Mouse (Mus musculus) intestine, postnatal 0 days (tissue): ENCODE data around the gene Vkorc1l1. TPM values are rescaled to one million over a fixed set of nuclear protein-coding genes. Genes with fewer than 3 reads are reported as not detected.

ENCODE experiments used
- ATAC-seq: fragments of 200-750 bp; cut with Nextera tagmentation; 2 replicates; pipeline ENCODE4 v1.8.0; 2017; ENCODE audit warnings: mild to moderate bottlenecking, moderate TSS enrichment, moderate library complexity
- H3K27ac ChIP-seq: fragments of 300-500 bp; sonication (generic); 2 replicates; pipeline ENCODE4 v1.5.1; 2014; ENCODE audit warnings: mild to moderate bottlenecking, low read depth, low read length, moderate library complexity
- H3K27me3 ChIP-seq: fragments of 300-500 bp; sonication (generic); replicated peaks from 2 replicates; pipeline ENCODE4 v1.6.1; 2014; ENCODE audit warnings: low read length, mixed read lengths; ENCODE audit not compliant: control insufficient read depth, insufficient read depth
- H3K36me3 ChIP-seq: fragments of 300-500 bp; sonication (generic); 2 replicates; pipeline ENCODE4 v1.6.1; 2014; ENCODE audit warnings: mild to moderate bottlenecking, moderate library complexity; ENCODE audit not compliant: control insufficient read depth, insufficient read depth
- H3K4me1 ChIP-seq: fragments of 300-500 bp; sonication (generic); replicated peaks from 2 replicates; pipeline ENCODE4 v1.6.1; 2014; ENCODE audit warnings: antibody characterized with exemption, low read length, mixed read lengths; ENCODE audit not compliant: control insufficient read depth, insufficient read depth
- H3K4me2 ChIP-seq: fragments of 300-500 bp; sonication (generic); replicated peaks from 2 replicates; pipeline ENCODE4 v1.6.1; 2014; ENCODE audit warnings: low read depth, mild to moderate bottlenecking, moderate library complexity
- H3K4me3 ChIP-seq: fragments of 300-500 bp; sonication (generic); 2 replicates; pipeline ENCODE4 v1.5.1; 2014; ENCODE audit warnings: low read depth, low read length
- H3K9ac ChIP-seq: fragments of 300-500 bp; sonication (generic); 2 replicates; pipeline ENCODE4 v1.6.1; 2014; ENCODE audit warnings: mild to moderate bottlenecking, low read depth, low read length
- H3K9me3 ChIP-seq: fragments of 300-500 bp; sonication (generic); 2 replicates; pipeline ENCODE4 v1.6.1; 2016; ENCODE audit warnings: mixed run types; ENCODE audit not compliant: control insufficient read depth
- CTCF ChIP-seq: sonication (generic); IDR thresholded peaks from 2 replicates; pipeline ENCODE4 v1.5.1; 2016; ENCODE audit warnings: low read depth, mild to moderate bottlenecking, control low read depth, antibody characterized with exemption, moderate library complexity
- WGBS: fragments of 180-500 bp; shearing (Covaris S2); extraction: QIAGEN DNeasy Blood & Tissue Kit; methylation state at CpG from one replicate; pipeline ENCODE4 v1.1.7; 2014; 5-methylcytosine and 5-hydroxymethylcytosine counted together
- polyA plus RNA-seq: library from polyadenylated mRNA; unstranded; fragments of >200 nt; fragmentation: Nextera tagmentation; extraction: Ambion mirVana; gene quantifications from 2 replicates; pipeline ENCODE4 v1.2.1, GENCODE M21; 2015

The Vkorc1l1 gene
- polyA plus RNA-seq, 1 experiment from 2014 or later: 92.1 TPM

DNA sequence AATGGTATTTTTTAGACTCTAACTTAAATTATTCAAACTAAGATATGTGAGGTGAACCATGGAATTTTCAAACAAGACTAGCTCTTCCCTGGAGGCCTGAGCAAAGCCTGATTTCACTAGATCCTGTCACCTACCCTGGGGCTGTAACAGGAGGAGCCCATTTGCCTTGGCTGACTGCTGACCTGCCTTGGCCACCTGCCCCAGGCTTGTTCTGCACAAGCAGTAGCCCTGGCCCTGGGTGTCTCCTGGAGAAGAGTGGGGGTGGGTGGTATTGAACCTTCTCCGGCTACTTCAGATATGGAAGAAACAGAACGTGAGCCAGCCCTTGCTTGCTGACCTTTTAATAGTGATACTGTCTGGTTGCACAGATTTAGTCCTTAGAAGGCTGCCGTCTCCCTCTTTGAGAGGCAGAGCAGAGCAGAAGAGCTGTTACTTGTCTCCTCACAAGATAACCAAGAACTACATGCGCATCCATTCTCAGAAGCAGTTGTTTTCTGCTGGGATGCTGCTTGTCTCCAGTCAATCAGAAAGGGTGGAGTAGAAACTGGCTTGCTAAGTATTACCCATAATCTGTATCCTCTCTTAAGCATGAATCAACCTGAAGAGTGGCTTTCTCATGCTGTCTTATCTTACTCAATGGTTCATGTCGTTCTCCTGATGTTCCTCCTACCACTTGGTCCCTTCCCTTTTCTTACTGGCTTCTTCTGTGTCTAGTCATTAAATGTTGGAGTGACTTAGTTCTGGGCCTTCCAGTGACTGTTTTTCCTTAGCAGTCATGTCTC, 12.9 kb downstream of the Vkorc1l1 start:
- H3K9ac ChIP-seq: no peak overlapping the region
- 78% methylated on average over 5 of the region's 5 CpGs for WGBS
- no peaks in the 10 kb centered on the region for H3K27me3 ChIP-seq
- no peaks in the 10 kb centered on the region for H3K9me3 ChIP-seq
- no peak overlapping the region for H3K27ac ChIP-seq
- no peaks in the 10 kb centered on the region for H3K4me1 ChIP-seq
- no peak for TF ChIP-seq CTCF
- no peak overlapping the region for H3K4me2 ChIP-seq
- no peaks in the 10 kb centered on the region; the same call in 1 of the 2 replicates for H3K36me3 ChIP-seq
- ATAC-seq: no peak
- no peak overlapping the region for H3K4me3 ChIP-seq

DNA sequence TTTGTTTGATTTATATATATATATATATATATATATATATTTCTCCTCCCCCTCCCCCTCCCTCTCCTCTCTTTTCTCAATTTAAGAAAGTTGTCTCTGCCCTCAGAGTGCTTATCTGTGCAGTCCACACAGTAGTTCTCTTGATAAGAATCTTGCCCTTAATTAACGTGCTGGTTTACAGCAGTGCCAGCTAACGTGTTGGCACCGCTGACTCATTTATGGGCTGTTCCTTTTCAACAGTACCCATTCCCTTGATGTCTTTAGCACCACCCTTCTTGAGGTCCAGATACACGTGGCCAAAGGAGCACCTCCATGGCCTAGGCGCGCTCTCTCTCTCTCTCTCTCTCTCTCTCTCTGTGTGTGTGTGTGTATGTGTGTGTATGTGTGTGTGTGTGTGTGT, 14.0 kb downstream of the Vkorc1l1 start:
- Histone ChIP-seq H3K4me1 (no peaks in the 10 kb centered on the region), H3K36me3 (no peaks in the 10 kb centered on the region), H3K9me3 (no peaks in the 10 kb centered on the region), H3K4me3 (no peak overlapping the region), H3K27me3 (no peaks in the 10 kb centered on the region), H3K4me2 (no peak overlapping the region), H3K9ac (no peak overlapping the region), H3K27ac (no peak overlapping the region)
- 49% methylated on average over 6 of the region's 6 CpGs for WGBS
- no peak for TF ChIP-seq CTCF
- ATAC-seq: peak; percentile 60; the same call in 1 of the 2 replicates

DNA sequence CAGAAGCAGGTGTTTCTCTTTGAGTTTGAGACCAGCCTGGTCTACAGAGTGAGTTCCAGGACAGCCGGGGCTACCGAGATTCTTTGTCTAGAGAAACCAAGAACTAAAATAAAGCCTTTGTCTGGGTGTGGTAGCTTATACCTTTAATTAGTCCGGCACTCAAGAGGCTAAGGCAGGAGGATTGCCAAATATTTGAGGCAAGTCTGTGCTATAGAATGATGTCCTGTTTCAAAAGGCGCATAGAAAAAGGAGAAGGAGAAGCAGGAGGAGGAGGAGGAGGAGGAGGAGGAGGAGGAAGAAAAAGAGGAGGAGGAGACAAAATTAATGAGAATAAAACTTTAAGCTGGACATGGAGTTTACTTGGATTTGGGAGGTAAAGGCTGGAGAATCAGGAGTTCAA, 21.5 kb downstream of the Vkorc1l1 start:
- whole genome bisulfite sequencing: 70% methylated on average over 4 of the region's 4 CpGs

GRCm38 (mm10) chr5:129966448-129966847, 24.7 kb downstream of the Vkorc1l1 start:
- Histone ChIP-seq H3K27ac (no peak overlapping the region), H3K4me1 (no peaks in the 10 kb centered on the region), H3K4me2 (no peak overlapping the region), H3K4me3 (no peak overlapping the region), H3K27me3 (no peaks in the 10 kb centered on the region), H3K36me3 (peaks cover 4% of the 10 kb centered on the region; the same call in 1 of the 2 replicates), H3K9ac (no peak overlapping the region), H3K9me3 (no peaks in the 10 kb centered on the region)
- WGBS: 93% methylated on average over 3 of the region's 3 CpGs
- ATAC-seq: no peak
- no peak for TF ChIP-seq CTCF

More for the DNA sequence above, 21.5 kb downstream of the Vkorc1l1 start:
- Histone ChIP-seq H3K4me1 (no peaks in the 10 kb centered on the region), H3K27me3 (no peaks in the 10 kb centered on the region), H3K36me3 (no peaks in the 10 kb centered on the region), H3K4me2 (no peak overlapping the region), H3K4me3 (no peak overlapping the region), H3K9me3 (no peaks in the 10 kb centered on the region), H3K9ac (no peak overlapping the region), H3K27ac (no peak overlapping the region)
- no peak for TF ChIP-seq CTCF
- no peak for ATAC-seq

DNA sequence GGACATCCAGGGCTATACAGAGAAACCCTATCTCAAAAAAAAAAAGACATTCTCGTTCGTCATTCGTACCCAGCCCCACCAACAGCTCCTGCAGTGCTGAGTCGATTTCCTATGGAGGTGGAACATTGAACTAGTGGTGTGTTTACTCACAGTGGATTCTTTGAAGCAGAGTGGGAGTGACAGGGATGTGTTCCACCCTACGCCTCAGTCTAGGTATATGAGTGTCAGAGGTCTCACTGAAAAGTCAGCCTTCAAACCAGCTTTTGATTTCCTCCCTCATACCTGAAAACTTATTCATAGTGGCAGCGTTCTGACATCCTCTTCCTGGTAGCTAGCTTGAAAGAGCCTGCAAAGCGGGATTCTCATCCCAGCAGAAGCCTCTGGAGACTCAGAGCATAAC, 26.6 kb downstream of the Vkorc1l1 start:
- WGBS: 72% methylated on average over 7 of the region's 7 CpGs
- Histone ChIP-seq H3K4me2 (no peak overlapping the region), H3K27me3 (no peaks in the 10 kb centered on the region), H3K27ac (no peak overlapping the region), H3K4me3 (no peak overlapping the region), H3K4me1 (no peaks in the 10 kb centered on the region), H3K9me3 (no peaks in the 10 kb centered on the region), H3K9ac (no peak overlapping the region), H3K36me3 (peaks cover 6% of the 10 kb centered on the region; the same call in 1 of the 2 replicates)
- ATAC-seq: no peak
- TF ChIP-seq CTCF: no peak

DNA sequence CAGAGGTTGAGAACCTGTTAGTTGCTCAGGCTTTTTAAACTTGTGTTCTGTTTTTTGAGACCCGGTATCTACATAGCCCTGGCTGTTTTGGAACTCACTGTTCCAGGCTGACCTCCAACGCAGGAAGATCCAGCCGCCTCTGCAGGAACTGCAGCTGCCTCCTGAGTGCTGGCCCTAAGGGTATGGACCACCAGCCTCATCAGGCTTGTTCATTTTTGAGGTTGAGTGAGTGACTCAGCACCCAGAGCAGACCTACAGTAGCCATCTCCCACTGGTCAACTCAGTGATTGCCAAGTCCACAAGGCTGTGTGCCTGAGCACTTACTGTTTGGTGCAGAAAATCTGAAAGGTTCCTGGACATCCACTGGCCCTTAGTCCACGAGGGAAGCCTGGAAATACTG, 29.7 kb downstream of the Vkorc1l1 start:
- H3K4me3 ChIP-seq: no peak overlapping the region
- H3K4me1 ChIP-seq: no peaks in the 10 kb centered on the region
- no peak for TF ChIP-seq CTCF
- H3K9ac ChIP-seq: no peak overlapping the region
- no peaks in the 10 kb centered on the region for H3K27me3 ChIP-seq
- no peak overlapping the region for H3K27ac ChIP-seq
- no peak overlapping the region for H3K4me2 ChIP-seq
- peaks cover 6% of the 10 kb centered on the region; the same call in 1 of the 2 replicates for H3K36me3 ChIP-seq
- WGBS: 78% methylated on average over 4 of the region's 4 CpGs
- ATAC-seq: no peak
- no peaks in the 10 kb centered on the region for H3K9me3 ChIP-seq
